In genomic region chr17:34029150-34029889, GRCm38 (mm10) we compare ENCODE assay signal across 8 mouse cellular contexts. TPM values are rescaled to one million over a fixed set of nuclear protein-coding genes. Genes with fewer than 3 reads are reported as not detected.
A peak's percentile ranks its signal among the peaks of the same experiment; 100 is the strongest.
DNase-seq lines count a peak whose midpoint lies in the region; ATAC-seq lines count a peak whose summit lies in the region.

No protein-coding gene starts in this region.

- no peak overlapping the region for H3K27ac ChIP-seq in lung, embryonic 16.5 days (ENCODE audit: low read length)
- no peak overlapping the region for H3K27ac ChIP-seq in intestine, embryonic 15.5 days
- H3K27ac ChIP-seq in neural tube, embryonic 13.5 days (replicated peaks): peak overlapping the region; percentile 99; the same call in 1 of the 2 replicates

- H3K36me3 ChIP-seq in lung, embryonic 16.5 days (ENCODE audit: control insufficient read depth, insufficient read depth, low read length): peaks cover 20% of the 10 kb centered on the region
- H3K36me3 ChIP-seq in intestine, embryonic 15.5 days: 0 out of 2 replicates have a peak, but pooled peaks cover 11% of the 10 kb centered on the region
- H3K36me3 ChIP-seq in neural tube, embryonic 13.5 days: peaks cover 29% of the 10 kb centered on the region

- H3K9ac ChIP-seq in lung, embryonic 16.5 days (ENCODE audit: low read length): no peak overlapping the region; the same call in 1 of the 2 replicates
- peak overlapping the region; percentile 82 for H3K9ac ChIP-seq in intestine, embryonic 15.5 days
- H3K9ac ChIP-seq in neural tube, embryonic 13.5 days: peak overlapping the region; percentile 96

- peak; percentile 12 for DNase-seq in adrenal gland, postnatal 10 days
- DNase-seq in adrenal gland, postnatal 25 days: no peak
- no peak for DNase-seq in lung, postnatal 10 days
- no peak for DNase-seq in spleen, postnatal 4 days (ENCODE audit: low spot score in 2 of 2)
- no peak for DNase-seq in B cell, adult 2 months

- WGBS in lung, embryonic 16.5 days: 87% methylated on average over 18 of the region's 18 CpGs
- 89% methylated on average over 18 of the region's 18 CpGs for WGBS in intestine, embryonic 15.5 days
- 90% methylated on average over 18 of the region's 18 CpGs for WGBS in neural tube, embryonic 13.5 days

- H3K9me3 ChIP-seq in lung, embryonic 16.5 days (ENCODE audit: control insufficient read depth, low read length): no peaks in the 10 kb centered on the region
- no peaks in the 10 kb centered on the region for H3K9me3 ChIP-seq in intestine, embryonic 15.5 days
- no peaks in the 10 kb centered on the region for H3K9me3 ChIP-seq in neural tube, embryonic 13.5 days

- ATAC-seq in lung, embryonic 16.5 days (ENCODE audit: low read depth): no peak
- ATAC-seq in intestine, embryonic 15.5 days: no peak
- no peak for ATAC-seq in neural tube, embryonic 13.5 days (ENCODE audit: low read depth)

- H3K27me3 ChIP-seq in lung, embryonic 16.5 days (ENCODE audit: control insufficient read depth, insufficient read depth, low read depth, low read length): no peaks in the 10 kb centered on the region
- H3K27me3 ChIP-seq in intestine, embryonic 15.5 days (replicated peaks): no peaks in the 10 kb centered on the region
- H3K27me3 ChIP-seq in neural tube, embryonic 13.5 days: no peaks in the 10 kb centered on the region

- peaks cover 54% of the 10 kb centered on the region for H3K4me1 ChIP-seq in lung, embryonic 16.5 days (replicated peaks; ENCODE audit: control insufficient read depth, insufficient read depth, low read length)
- H3K4me1 ChIP-seq in intestine, embryonic 15.5 days (replicated peaks): peaks cover 64% of the 10 kb centered on the region
- peaks cover 80% of the 10 kb centered on the region for H3K4me1 ChIP-seq in neural tube, embryonic 13.5 days (replicated peaks)

- no peak overlapping the region for H3K4me3 ChIP-seq in lung, embryonic 16.5 days (ENCODE audit: low read length)
- peak overlapping the region; percentile 96; the same call in 1 of the 2 replicates for H3K4me3 ChIP-seq in intestine, embryonic 15.5 days (replicated peaks)
- peak overlapping the region; percentile 87 for H3K4me3 ChIP-seq in neural tube, embryonic 13.5 days

- H3K4me2 ChIP-seq in lung, embryonic 16.5 days (ENCODE audit: low read depth, low read length): peak overlapping the region; percentile 95
- peak overlapping the region; percentile 93 for H3K4me2 ChIP-seq in intestine, embryonic 15.5 days (replicated peaks)
- H3K4me2 ChIP-seq in neural tube, embryonic 13.5 days: peak overlapping the region; percentile 100

RNA-seq across cellular contexts. Expression of gene H2-Ke6, which starts 1.5 kb away (rescaled TPM):
- 100 to 1,000 TPM; 184 to 194 TPM for total RNA-seq in adrenal gland, postnatal 10 days (2021)
- total RNA-seq in adrenal gland, postnatal 25 days (2021): 239 TPM in 2 replicates
- 40.9 and 41.6 TPM in 2 replicates for polyA plus RNA-seq in lung, embryonic 16.5 days (2015; fragmentation: Nextera tagmentation; extraction: Ambion mirVana)
- 51.5 and 60.9 TPM in 2 replicates for polyA plus RNA-seq in intestine, embryonic 15.5 days (2015; fragmentation: Nextera tagmentation; extraction: Ambion mirVana)
- 61.7 and 65.0 TPM in 2 replicates for polyA plus RNA-seq in neural tube, embryonic 13.5 days (2015; fragmentation: Nextera tagmentation; extraction: Ambion mirVana)

RNA-seq across cellular contexts. Expression of gene Slc39a7, which starts 2.2 kb away (rescaled TPM):
- 100 to 1,000 TPM; 115 to 140 TPM for total RNA-seq in adrenal gland, postnatal 10 days (2021)
- total RNA-seq in adrenal gland, postnatal 25 days (2021): 149 and 162 TPM in 2 replicates
- 188 and 191 TPM in 2 replicates for polyA plus RNA-seq in lung, embryonic 16.5 days (2015; fragmentation: Nextera tagmentation; extraction: Ambion mirVana)
- 151 and 172 TPM in 2 replicates for polyA plus RNA-seq in intestine, embryonic 15.5 days (2015; fragmentation: Nextera tagmentation; extraction: Ambion mirVana)
- polyA plus RNA-seq in neural tube, embryonic 13.5 days (2015; fragmentation: Nextera tagmentation; extraction: Ambion mirVana): 158 and 161 TPM in 2 replicates

RNA-seq across cellular contexts. Expression of gene Rxrb, which starts 2.3 kb away (rescaled TPM):
- total RNA-seq in adrenal gland, postnatal 10 days (2021): 10 to 100 TPM; 62.3 to 76.1 TPM
- 66.8 and 71.0 TPM in 2 replicates for total RNA-seq in adrenal gland, postnatal 25 days (2021)
- 49.6 and 49.9 TPM in 2 replicates for polyA plus RNA-seq in lung, embryonic 16.5 days (2015; fragmentation: Nextera tagmentation; extraction: Ambion mirVana)
- polyA plus RNA-seq in intestine, embryonic 15.5 days (2015; fragmentation: Nextera tagmentation; extraction: Ambion mirVana): 41.8 and 45.0 TPM in 2 replicates
- 57.4 and 57.5 TPM in 2 replicates for polyA plus RNA-seq in neural tube, embryonic 13.5 days (2015; fragmentation: Nextera tagmentation; extraction: Ambion mirVana)

RNA-seq across cellular contexts. Expression of gene Ring1, which starts 4.8 kb away (rescaled TPM):
- total RNA-seq in adrenal gland, postnatal 10 days (2021): 10 to 100 TPM; 29.8 to 36.5 TPM
- total RNA-seq in adrenal gland, postnatal 25 days (2021): 50.8 and 66.2 TPM in 2 replicates
- polyA plus RNA-seq in lung, embryonic 16.5 days (2015; fragmentation: Nextera tagmentation; extraction: Ambion mirVana): 15.0 and 15.2 TPM in 2 replicates
- 16.8 and 18.2 TPM in 2 replicates for polyA plus RNA-seq in intestine, embryonic 15.5 days (2015; fragmentation: Nextera tagmentation; extraction: Ambion mirVana)
- polyA plus RNA-seq in neural tube, embryonic 13.5 days (2015; fragmentation: Nextera tagmentation; extraction: Ambion mirVana): 19.3 and 22.4 TPM in 2 replicates

RNA-seq across cellular contexts. Expression of gene Col11a2, which starts 9.9 kb away (rescaled TPM):
- 10 to 100 TPM in 1 of 2 experiments, 1 to 10 TPM in 1; 4.2 to 15.0 TPM for total RNA-seq in adrenal gland, postnatal 10 days (2021)
- total RNA-seq in adrenal gland, postnatal 25 days (2021): 0.91 and 3.0 TPM in 2 replicates
- 2.6 and 3.7 TPM in 2 replicates for polyA plus RNA-seq in lung, embryonic 16.5 days (2015; fragmentation: Nextera tagmentation; extraction: Ambion mirVana)
- polyA plus RNA-seq in intestine, embryonic 15.5 days (2015; fragmentation: Nextera tagmentation; extraction: Ambion mirVana): 0.90 and 1.0 TPM in 2 replicates
- 4.5 and 4.7 TPM in 2 replicates for polyA plus RNA-seq in neural tube, embryonic 13.5 days (2015; fragmentation: Nextera tagmentation; extraction: Ambion mirVana)
